Mouse (Mus musculus) heart, embryonic 16.5 days (tissue): ENCODE data around the gene Stk19. TPM values are rescaled to one million over a fixed set of nuclear protein-coding genes. Genes with fewer than 3 reads are reported as not detected.

Source experiments
- ATAC-seq: fragments of 200-750 bp; cut with Nextera tagmentation; replicated peaks from 2 replicates; pipeline ENCODE4 v1.8.0; 2017; ENCODE audit warnings: moderate number of reproducible peaks; ENCODE audit not compliant: insufficient read depth, low FRiP score; ENCODE audit errors: extremely low read depth
- H3K27ac ChIP-seq: fragments of 300-500 bp; sonication (generic); 2 replicates; pipeline ENCODE4 v1.5.1; 2014; ENCODE audit warnings: mild to moderate bottlenecking, low read length, control low read depth, moderate library complexity
- H3K27me3 ChIP-seq: fragments of 300-500 bp; sonication (generic); 2 replicates; pipeline ENCODE4 v1.6.1; 2014; ENCODE audit warnings: low read length, mixed read lengths; ENCODE audit not compliant: control insufficient read depth, insufficient read depth
- H3K36me3 ChIP-seq: fragments of 300-500 bp; sonication (generic); 2 replicates; pipeline ENCODE4 v1.6.1; 2014; ENCODE audit not compliant: control insufficient read depth, insufficient read depth
- H3K4me1 ChIP-seq: fragments of 300-500 bp; sonication (generic); 2 replicates; pipeline ENCODE4 v1.6.1; 2014; ENCODE audit warnings: low read length, mixed read lengths; ENCODE audit not compliant: control insufficient read depth, insufficient read depth
- H3K4me2 ChIP-seq: fragments of 300-500 bp; sonication (generic); 2 replicates; pipeline ENCODE4 v1.6.1; 2014; ENCODE audit warnings: low read depth, mild to moderate bottlenecking, control low read depth, low read length
- H3K4me3 ChIP-seq: fragments of 300-500 bp; sonication (generic); 2 replicates; pipeline ENCODE4 v1.5.1; 2014; ENCODE audit warnings: mild to moderate bottlenecking, control low read depth, low read length
- H3K9ac ChIP-seq: fragments of 300-500 bp; sonication (generic); 2 replicates; pipeline ENCODE4 v1.6.1; 2014; ENCODE audit warnings: low read length, control low read depth
- H3K9me3 ChIP-seq: fragments of 300-500 bp; sonication (generic); replicated peaks from 2 replicates; pipeline ENCODE4 v1.6.1; 2016; ENCODE audit warnings: low read length; ENCODE audit not compliant: control insufficient read depth
- whole genome bisulfite sequencing: fragments of 180-500 bp; shearing (Covaris S2); extraction: QIAGEN DNeasy Blood & Tissue Kit; methylation state at CpG from one replicate; pipeline ENCODE4 v1.1.7; 2014; 5-methylcytosine and 5-hydroxymethylcytosine counted together
- microRNA-seq: library from miRNA; unstranded; fragments of <30 nt; microRNA quantifications from one replicate; pipeline ENCODE4, GENCODE M21; 2017
- polyA plus RNA-seq: library from polyadenylated mRNA; unstranded; fragments of >200 nt; fragmentation: Nextera tagmentation; extraction: Ambion mirVana; gene quantifications from 2 replicates; pipeline ENCODE4 v1.2.1, GENCODE M21; 2015

The Stk19 gene
- polyA plus RNA-seq, 1 experiment from 2014 or later: 17.1 TPM

DNA sequence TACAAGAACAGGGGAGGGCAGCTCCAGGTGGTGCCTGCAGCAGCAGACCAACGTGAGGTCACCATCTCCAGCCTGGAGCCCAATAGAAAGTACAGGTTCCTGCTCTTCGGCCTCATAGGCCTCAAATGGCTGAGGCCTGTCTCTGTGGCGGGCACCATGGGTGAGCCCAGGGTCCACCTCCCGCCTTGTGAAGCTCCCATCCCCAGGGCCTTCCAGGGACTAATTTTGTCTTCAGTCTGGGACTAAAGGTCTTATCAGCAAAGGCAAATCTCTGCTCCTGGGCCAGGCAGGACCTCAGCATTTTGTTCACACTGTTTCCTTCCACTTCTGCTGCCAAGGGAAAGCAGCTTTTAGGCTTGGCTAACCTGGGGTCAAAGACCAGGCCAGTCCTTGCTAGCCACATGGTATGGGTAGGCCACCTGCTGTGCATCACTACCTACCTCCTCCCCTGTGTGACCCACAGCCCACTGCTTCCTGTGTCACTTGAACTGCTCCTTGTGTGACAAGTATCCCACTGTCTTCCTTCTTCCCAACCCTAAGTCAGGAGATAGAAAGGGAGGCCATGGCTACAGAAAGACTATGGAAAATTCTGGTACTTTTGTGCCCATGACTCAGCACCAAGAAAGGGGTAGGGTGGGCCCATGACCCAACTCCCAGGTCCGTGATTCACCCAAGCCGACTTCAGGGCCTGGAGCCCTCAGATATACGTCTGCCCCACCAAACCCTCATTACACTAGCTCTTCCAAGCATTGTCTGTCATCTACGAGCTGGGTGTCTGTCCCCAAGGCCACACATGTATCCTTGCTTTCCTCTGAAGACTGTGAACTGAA is 40.2 kb downstream of the Stk19 start:
- no peak overlapping the region for H3K4me3 ChIP-seq
- no peaks in the 10 kb centered on the region for H3K36me3 ChIP-seq
- H3K4me1 ChIP-seq: no peaks in the 10 kb centered on the region
- ATAC-seq: no peak
- peaks cover 3% of the 10 kb centered on the region; the same call in 1 of the 2 replicates for H3K9me3 ChIP-seq
- H3K9ac ChIP-seq: no peak overlapping the region
- no peak overlapping the region for H3K4me2 ChIP-seq
- WGBS: 77% methylated on average over 8 of the region's 8 CpGs
- no peak overlapping the region for H3K27ac ChIP-seq
- no peaks in the 10 kb centered on the region for H3K27me3 ChIP-seq

- H3K4me1 ChIP-seq: no peaks in the 10 kb centered on the region
- peaks cover 3% of the 10 kb centered on the region; the same call in 1 of the 2 replicates for H3K9me3 ChIP-seq
- no peaks in the 10 kb centered on the region for H3K36me3 ChIP-seq
- ATAC-seq: no peak
- WGBS: 53% methylated on average over 9 of the region's 9 CpGs
- H3K27ac ChIP-seq: no peak overlapping the region
- H3K9ac ChIP-seq: no peak overlapping the region
- H3K4me3 ChIP-seq: no peak overlapping the region
- H3K27me3 ChIP-seq: no peaks in the 10 kb centered on the region
- no peak overlapping the region for H3K4me2 ChIP-seq
Measured at GRCm38 (mm10) chr17:34795633-34796032, 41.1 kb downstream of the Stk19 start.

DNA sequence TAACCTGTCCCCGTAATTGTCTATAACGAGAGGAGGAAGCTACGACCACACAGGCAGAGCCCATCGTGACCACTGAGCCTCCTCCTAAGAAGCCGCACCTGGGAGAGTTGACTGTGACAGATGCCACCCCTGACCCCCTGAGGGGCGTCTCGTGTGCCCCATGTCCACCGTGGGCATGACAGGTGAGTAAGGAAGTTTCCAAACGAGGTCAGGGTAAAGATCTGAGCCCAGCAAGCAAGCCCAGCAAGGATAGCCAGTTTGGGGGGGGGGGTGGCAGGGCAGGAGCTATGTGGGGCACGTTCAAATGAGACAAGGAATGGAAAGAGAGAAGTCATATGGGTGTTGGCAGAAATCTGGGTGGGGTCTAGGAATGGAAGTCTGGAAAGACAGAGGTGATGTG is 41.7 kb downstream of the Stk19 start:
- no peaks in the 10 kb centered on the region for H3K4me1 ChIP-seq
- no peak overlapping the region for H3K27ac ChIP-seq
- ATAC-seq: no peak
- no peaks in the 10 kb centered on the region for H3K36me3 ChIP-seq
- WGBS: 77% methylated on average over 10 of the region's 10 CpGs
- no peak overlapping the region for H3K4me2 ChIP-seq
- peaks cover 3% of the 10 kb centered on the region; the same call in 1 of the 2 replicates for H3K9me3 ChIP-seq
- no peaks in the 10 kb centered on the region for H3K27me3 ChIP-seq
- no peak overlapping the region for H3K4me3 ChIP-seq
- H3K9ac ChIP-seq: no peak overlapping the region

GRCm38 (mm10) chr17:34777680-34778325 is 58.9 kb downstream of the Stk19 start:
- Histone ChIP-seq H3K27me3 (no peaks in the 10 kb centered on the region), H3K4me3 (no peak overlapping the region), H3K36me3 (no peaks in the 10 kb centered on the region), H3K4me2 (no peak overlapping the region), H3K9me3 (peaks cover 12% of the 10 kb centered on the region), H3K27ac (no peak overlapping the region), H3K4me1 (no peaks in the 10 kb centered on the region), H3K9ac (no peak overlapping the region; the same call in 1 of the 2 replicates)
- 63% methylated on average over 9 of the region's 9 CpGs for WGBS
- no peak for ATAC-seq

Small RNAs within 50 kb of the gene (microRNA-seq; reads per million reads assigned to microRNA genes)
- not detected for gene Mir6970
- gene Mir6971: 1.4 reads per million
- gene Mir6972: not detected

Other genes starting within 250 kb of the Stk19 start
- 11.3 and 18.5 TPM in 2 replicates for gene Gpsm3, start 247.1 kb downstream of the Stk19 start, polyA plus RNA-seq
- gene Pbx2, start 245.7 kb downstream of the Stk19 start, polyA plus RNA-seq: 4.8 and 5.4 TPM in 2 replicates
- gene Ager, start 239.1 kb downstream of the Stk19 start, polyA plus RNA-seq: 4.7 and 34.7 TPM in 2 replicates
- gene Rnf5, start 233.3 kb downstream of the Stk19 start, polyA plus RNA-seq: 113 and 114 TPM in 2 replicates
- 47.9 and 53.5 TPM in 2 replicates for gene Agpat1, start 232.7 kb downstream of the Stk19 start, polyA plus RNA-seq
- gene Egfl8, start 221.0 kb downstream of the Stk19 start, polyA plus RNA-seq: 1.8 and 2.0 TPM in 2 replicates
- 26.7 and 27.3 TPM in 2 replicates for gene Ppt2, start 208.4 kb downstream of the Stk19 start, polyA plus RNA-seq
- 0.64 and 2.1 TPM in 2 replicates for gene Prrt1, start 207.4 kb downstream of the Stk19 start, polyA plus RNA-seq
- 11.7 and 12.3 TPM in 2 replicates for gene Fkbpl, start 192.2 kb downstream of the Stk19 start, polyA plus RNA-seq
- gene Atf6b, start 189.8 kb downstream of the Stk19 start, polyA plus RNA-seq: 45.7 and 46.7 TPM in 2 replicates
- gene Tnxb, start 166.4 kb downstream of the Stk19 start, polyA plus RNA-seq: 2.5 and 2.8 TPM in 2 replicates
- 0.25 and 0.34 TPM in 2 replicates for gene C4b, start 93.1 kb downstream of the Stk19 start, polyA plus RNA-seq
- gene Cyp21a1, start 32.4 kb downstream of the Stk19 start, polyA plus RNA-seq: not detected in 2 replicates
- 37.7 and 38.6 TPM in 2 replicates for gene Dxo, start 74 bp upstream of the Stk19 start, polyA plus RNA-seq
- gene Skiv2l, start 13.3 kb upstream of the Stk19 start, polyA plus RNA-seq: 32.9 and 33.9 TPM in 2 replicates
- gene Nelfe, start 13.4 kb upstream of the Stk19 start, polyA plus RNA-seq: 57.5 and 64.3 TPM in 2 replicates
- gene Cfb, start 25.6 kb upstream of the Stk19 start, polyA plus RNA-seq: 1.7 and 2.5 TPM in 2 replicates
- gene Zbtb12, start 42.5 kb upstream of the Stk19 start, polyA plus RNA-seq: 1.4 and 1.5 TPM in 2 replicates
- not detected in 2 replicates for gene Gm20547, start 45.1 kb upstream of the Stk19 start, polyA plus RNA-seq
- 2.2 and 2.6 TPM in 2 replicates for gene C2, start 61.3 kb upstream of the Stk19 start, polyA plus RNA-seq
- gene Ehmt2, start 61.5 kb upstream of the Stk19 start, polyA plus RNA-seq: 39.5 and 41.5 TPM in 2 replicates
- 0.16 and 0.68 TPM in 2 replicates for gene Slc44a4, start 77.5 kb upstream of the Stk19 start, polyA plus RNA-seq
- gene Neu1, start 94.3 kb upstream of the Stk19 start, polyA plus RNA-seq: 20.1 and 20.4 TPM in 2 replicates
- gene Hspa1b, start 122.3 kb upstream of the Stk19 start, polyA plus RNA-seq: 0.11 and 0.18 TPM in 2 replicates
- not detected in 2 replicates for gene Gm20481, start 133.0 kb upstream of the Stk19 start, polyA plus RNA-seq
- 3.9 and 4.4 TPM in 2 replicates for gene Hspa1a, start 135.2 kb upstream of the Stk19 start, polyA plus RNA-seq
- gene Hspa1l, start 135.8 kb upstream of the Stk19 start, polyA plus RNA-seq: 3.1 and 4.2 TPM in 2 replicates
- gene Lsm2, start 144.9 kb upstream of the Stk19 start, polyA plus RNA-seq: 132 and 134 TPM in 2 replicates
- 69.9 and 75.0 TPM in 2 replicates for gene Vars, start 164.0 kb upstream of the Stk19 start, polyA plus RNA-seq
- gene Vwa7, start 179.6 kb upstream of the Stk19 start, polyA plus RNA-seq: 0.27 and 0.34 TPM in 2 replicates
- gene Sapcd1, start 191.1 kb upstream of the Stk19 start, polyA plus RNA-seq: 1.9 and 3.0 TPM in 2 replicates
- 3.5 and 3.7 TPM in 2 replicates for gene Msh5, start 209.8 kb upstream of the Stk19 start, polyA plus RNA-seq
- gene Clic1, start 213.0 kb upstream of the Stk19 start, polyA plus RNA-seq: 349 and 372 TPM in 2 replicates
- 171 and 193 TPM in 2 replicates for gene Ddah2, start 222.1 kb upstream of the Stk19 start, polyA plus RNA-seq
- 0.17 TPM in 1 of 2 replicates, not detected in the other for gene Ly6g6c, start 228.4 kb upstream of the Stk19 start, polyA plus RNA-seq
- gene Mpig6b, start 229.2 kb upstream of the Stk19 start, polyA plus RNA-seq: 0.16 and 0.54 TPM in 2 replicates
- gene Ly6g6e, start 240.0 kb upstream of the Stk19 start, polyA plus RNA-seq: 0.72 and 0.84 TPM in 2 replicates
- gene Ly6g6d, start 241.1 kb upstream of the Stk19 start, polyA plus RNA-seq: 1.9 and 3.4 TPM in 2 replicates
- 0.29 and 0.39 TPM in 2 replicates for gene Ly6g6f, start 248.7 kb upstream of the Stk19 start, polyA plus RNA-seq